Mouse (Mus musculus) heart, embryonic 14.5 days (tissue): Measurements from ENCODE around the gene R3hcc1l. TPM values are rescaled to one million over a fixed set of nuclear protein-coding genes. Genes with fewer than 3 reads are reported as not detected.

ENCODE experiments used
- ATAC-seq: fragments of 200-750 bp; cut with Nextera tagmentation; 2 replicates; pipeline ENCODE4 v1.8.0; 2017; ENCODE audit warnings: low read depth, moderate TSS enrichment; ENCODE audit not compliant: insufficient number of reproducible peaks, insufficient read depth, low FRiP score
- H3K27ac ChIP-seq, 2 experiments: fragments of 200-500 bp in 1 of 2; fragments of 300-500 bp in 1 of 2; sonication (generic) in 1 of 2; replicated peaks in 1 of 2; 2 replicates each; pipeline ENCODE4 v1.5.1; 2012 to 2014; ENCODE audit warnings: low read depth in 2 of 2, low read length in 2 of 2, control low read depth in 1 of 2, mild to moderate bottlenecking in 1 of 2, mixed read lengths in 1 of 2; ENCODE audit not compliant: control insufficient read depth in 1 of 2, insufficient read depth in 1 of 2
- H3K27me3 ChIP-seq: fragments of 300-500 bp; sonication (generic); 2 replicates; pipeline ENCODE4 v1.6.1; 2014; ENCODE audit warnings: mild to moderate bottlenecking, low read length, control low read depth; ENCODE audit not compliant: control insufficient read depth, insufficient read depth
- H3K36me3 ChIP-seq: fragments of 300-500 bp; sonication (generic); 2 replicates; pipeline ENCODE4 v1.6.1; 2014; ENCODE audit warnings: mild to moderate bottlenecking, control low read depth, low read length, mixed read lengths; ENCODE audit not compliant: control insufficient read depth, insufficient read depth
- H3K4me1 ChIP-seq, 2 experiments: fragments of 200-500 bp in 1 of 2; fragments of 300-500 bp in 1 of 2; sonication (generic) in 1 of 2; 2 replicates each; pipeline ENCODE4 v1.6.1; 2012 to 2014; ENCODE audit warnings: low read length in 2 of 2, control low read depth in 1 of 2, mixed read lengths in 1 of 2; ENCODE audit not compliant: control insufficient read depth in 2 of 2, insufficient read depth in 2 of 2
- H3K4me2 ChIP-seq: fragments of 300-500 bp; sonication (generic); 2 replicates; pipeline ENCODE4 v1.6.1; 2014; ENCODE audit warnings: mild to moderate bottlenecking, low read length
- H3K4me3 ChIP-seq, 2 experiments: fragments of 200-500 bp in 1 of 2; fragments of 300-500 bp in 1 of 2; sonication (generic) in 1 of 2; 2 replicates each; pipeline ENCODE4 v1.5.1; 2012 to 2014; ENCODE audit warnings: low read length in 2 of 2, mild to moderate bottlenecking in 2 of 2, control low read depth in 1 of 2, low read depth in 1 of 2, moderate library complexity in 1 of 2; ENCODE audit not compliant: control insufficient read depth in 1 of 2, insufficient read depth in 1 of 2
- H3K9ac ChIP-seq: fragments of 300-500 bp; sonication (generic); 2 replicates; pipeline ENCODE4 v1.6.1; 2014; ENCODE audit warnings: mild to moderate bottlenecking, low read length
- H3K9me3 ChIP-seq: fragments of 300-500 bp; sonication (generic); 2 replicates; pipeline ENCODE4 v1.6.1; 2016; ENCODE audit warnings: low read length, control low read depth; ENCODE audit not compliant: control insufficient read depth
- WGBS: fragments of 180-500 bp; shearing (Covaris S2); extraction: QIAGEN DNeasy Blood & Tissue Kit; methylation state at CpG from one replicate; pipeline ENCODE4 v1.1.7; 2014; 5-methylcytosine and 5-hydroxymethylcytosine counted together
- polyA plus RNA-seq: library from polyadenylated mRNA; unstranded; fragments of >200 nt; fragmentation: Nextera tagmentation; extraction: Ambion mirVana; gene quantifications from 2 replicates; pipeline ENCODE4 v1.2.1, GENCODE M21; 2014

Gene R3hcc1l
- polyA plus RNA-seq, 1 experiment from 2014 or later: 15.0 TPM

GRCm38 (mm10) chr19:42571291-42571690, 52.7 kb downstream of the R3hcc1l start:
- H3K4me2 ChIP-seq: no peak overlapping the region
- H3K9me3 ChIP-seq: no peaks in the 10 kb centered on the region
- no peak overlapping the region for H3K9ac ChIP-seq
- H3K4me3 ChIP-seq: no peak overlapping the region
- H3K27me3 ChIP-seq: no peaks in the 10 kb centered on the region
- ATAC-seq: no peak
- no peaks in the 10 kb centered on the region for H3K36me3 ChIP-seq
- no peak overlapping the region for H3K27ac ChIP-seq
- WGBS: 74% methylated on average over 4 of the region's 4 CpGs
- H3K4me1 ChIP-seq: no peaks in the 10 kb centered on the region

- no peak overlapping the region for H3K27ac ChIP-seq
- no peaks in the 10 kb centered on the region for H3K36me3 ChIP-seq
- H3K9me3 ChIP-seq: no peaks in the 10 kb centered on the region
- H3K4me2 ChIP-seq: no peak overlapping the region
- H3K27me3 ChIP-seq: no peaks in the 10 kb centered on the region
- no peak overlapping the region for H3K4me3 ChIP-seq
- H3K4me1 ChIP-seq: no peaks in the 10 kb centered on the region
- 74% methylated on average over 2 of the region's 2 CpGs for WGBS
- no peak overlapping the region for H3K9ac ChIP-seq
- ATAC-seq: no peak
These were observed 56.8 kb downstream of the R3hcc1l start for GRCm38 (mm10) chr19:42575317-42575716.

GRCm38 (mm10) chr19:42576856-42577255, 58.3 kb downstream of the R3hcc1l start:
- WGBS: 89% methylated on average over 1 of the region's 1 CpGs
- ATAC-seq: no peak

GRCm38 (mm10) chr19:42578631-42579030, 60.1 kb downstream of the R3hcc1l start:
- Histone ChIP-seq H3K4me3 (no peak overlapping the region), H3K4me1 (no peaks in the 10 kb centered on the region; a peak in 1 of 4 replicates), H3K27me3 (no peaks in the 10 kb centered on the region), H3K9me3 (no peaks in the 10 kb centered on the region), H3K9ac (no peak overlapping the region), H3K36me3 (peaks cover 19% of the 10 kb centered on the region), H3K27ac (no peak overlapping the region), H3K4me2 (no peak overlapping the region)
- no peak for ATAC-seq
- WGBS: 86% methylated on average over 4 of the region's 4 CpGs

More at GRCm38 (mm10) chr19:42576856-42577255, 58.3 kb downstream of the R3hcc1l start:
- H3K9ac ChIP-seq: no peak overlapping the region
- H3K27ac ChIP-seq: no peak overlapping the region
- no peak overlapping the region for H3K4me2 ChIP-seq
- no peak overlapping the region for H3K4me3 ChIP-seq
- no peaks in the 10 kb centered on the region for H3K9me3 ChIP-seq
- H3K27me3 ChIP-seq: no peaks in the 10 kb centered on the region
- H3K36me3 ChIP-seq: peaks cover 1% of the 10 kb centered on the region; the same call in 1 of the 2 replicates
- no peaks in the 10 kb centered on the region; a peak in 1 of 4 replicates for H3K4me1 ChIP-seq

- H3K36me3 ChIP-seq: peaks cover 37% of the 10 kb centered on the region
- no peak for ATAC-seq
- no peaks in the 10 kb centered on the region for H3K9me3 ChIP-seq
- no peak overlapping the region for H3K4me2 ChIP-seq
- H3K27me3 ChIP-seq: no peaks in the 10 kb centered on the region
- no peak overlapping the region for H3K4me3 ChIP-seq
- WGBS: 23% methylated on average over 4 of the region's 4 CpGs
- H3K4me1 ChIP-seq: no peaks in the 10 kb centered on the region; a peak in 1 of 4 replicates
- H3K27ac ChIP-seq: no peak overlapping the region
- H3K9ac ChIP-seq: no peak overlapping the region
These were observed 62.1 kb downstream of the R3hcc1l start for GRCm38 (mm10) chr19:42580701-42581100.

- Histone ChIP-seq H3K4me3 (no peak overlapping the region), H3K4me1 (peaks cover 0 to 3% of the 10 kb centered on the region in 2 experiments; a peak in 1 of 4 replicates), H3K9ac (no peak overlapping the region), H3K36me3 (peaks cover 37% of the 10 kb centered on the region), H3K27ac (no peak overlapping the region), H3K9me3 (no peaks in the 10 kb centered on the region), H3K4me2 (no peak overlapping the region), H3K27me3 (no peaks in the 10 kb centered on the region)
- WGBS: 94% methylated on average over 13 of the region's 13 CpGs
- ATAC-seq: no peak
These were observed 64.3 kb downstream of the R3hcc1l start for GRCm38 (mm10) chr19:42582811-42583370.

GRCm38 (mm10) chr19:42583677-42584076, 65.1 kb downstream of the R3hcc1l start:
- Histone ChIP-seq H3K4me1 (peaks cover 2 to 9% of the 10 kb centered on the region in 2 experiments; a peak in 2 of 4 replicates), H3K9ac (no peak overlapping the region), H3K27ac (no peak overlapping the region), H3K9me3 (no peaks in the 10 kb centered on the region), H3K4me2 (no peak overlapping the region), H3K4me3 (no peak overlapping the region), H3K27me3 (no peaks in the 10 kb centered on the region), H3K36me3 (peaks cover 37% of the 10 kb centered on the region)
- no peak for ATAC-seq
- 90% methylated on average over 5 of the region's 5 CpGs for WGBS

- WGBS: 87% methylated on average over 3 of the region's 3 CpGs
- no peak overlapping the region for H3K4me3 ChIP-seq
- H3K9ac ChIP-seq: no peak overlapping the region
- H3K36me3 ChIP-seq: peaks cover 37% of the 10 kb centered on the region
- no peak overlapping the region for H3K27ac ChIP-seq
- H3K4me2 ChIP-seq: no peak overlapping the region
- no peaks in the 10 kb centered on the region for H3K9me3 ChIP-seq
- H3K27me3 ChIP-seq: no peaks in the 10 kb centered on the region
- no peak for ATAC-seq
- peaks cover 2 to 9% of the 10 kb centered on the region in 2 experiments; a peak in 2 of 4 replicates for H3K4me1 ChIP-seq
These were observed 65.6 kb downstream of the R3hcc1l start for GRCm38 (mm10) chr19:42584188-42584587.
